Mouse (Mus musculus) ES-Bruce4 (cell line): ENCODE results near the gene Arsb. TPM values are rescaled to one million over a fixed set of nuclear protein-coding genes. Genes with fewer than 3 reads are reported as not detected.

Experiments used
- H3K27ac ChIP-seq: 2 replicates; pipeline ENCODE4 v1.5.1; 2012; ENCODE audit warnings: low read length, inconsistent platforms; ENCODE audit not compliant: insufficient read depth
- H3K27me3 ChIP-seq: 2 replicates; pipeline ENCODE4 v1.6.1; 2012; ENCODE audit warnings: mild to moderate bottlenecking, low read length, inconsistent platforms; ENCODE audit not compliant: control insufficient read depth, poor library complexity, insufficient read depth, severe bottlenecking
- H3K36me3 ChIP-seq: 2 replicates; pipeline ENCODE4 v1.6.1; 2012; ENCODE audit warnings: inconsistent platforms, mild to moderate bottlenecking, low read length, moderate library complexity; ENCODE audit not compliant: control insufficient read depth, poor library complexity, insufficient read depth, severe bottlenecking
- H3K4me1 ChIP-seq: one replicate; pipeline ENCODE4 v1.8.1; 2011; ENCODE audit warnings: low read length; ENCODE audit not compliant: control insufficient read depth, insufficient read depth
- H3K4me3 ChIP-seq: 2 replicates; pipeline ENCODE4 v1.5.1; 2011; ENCODE audit warnings: low read depth, mild to moderate bottlenecking, low read length
- H3K9ac ChIP-seq: 2 replicates; pipeline ENCODE4 v1.6.1; 2012; ENCODE audit warnings: low read depth, mild to moderate bottlenecking, inconsistent platforms; ENCODE audit not compliant: poor library complexity, severe bottlenecking
- H3K9me3 ChIP-seq: replicated peaks from 2 replicates; pipeline ENCODE4 v1.6.1; 2012; ENCODE audit warnings: mild to moderate bottlenecking, low read length, inconsistent platforms; ENCODE audit not compliant: control insufficient read depth, poor library complexity, insufficient read depth, severe bottlenecking
- CTCF ChIP-seq: IDR thresholded peaks from one replicate; pipeline ENCODE4 v1.8.1; 2011; ENCODE audit warnings: low read depth, low read length
- EP300 ChIP-seq: IDR thresholded peaks from 2 replicates; pipeline ENCODE4 v1.6.1; 2011; ENCODE audit warnings: low read depth, low read length; ENCODE audit not compliant: insufficient read depth
- POLR2A ChIP-seq: IDR thresholded peaks from one replicate; pipeline ENCODE4 v1.8.1; 2011; ENCODE audit warnings: low read length; ENCODE audit not compliant: insufficient read depth
- polyA plus RNA-seq: library from polyadenylated mRNA; stranded (reverse); fragments of >200 nt; gene quantifications from 2 replicates; pipeline ENCODE4 v1.2.4, GENCODE M21; 2011; ENCODE audit warnings: low read depth; ENCODE audit not compliant: missing spikeins, insufficient read depth, insufficient read length

Arsb gene
- polyA plus RNA-seq, 1 experiment = 1.7 TPM

DNA sequence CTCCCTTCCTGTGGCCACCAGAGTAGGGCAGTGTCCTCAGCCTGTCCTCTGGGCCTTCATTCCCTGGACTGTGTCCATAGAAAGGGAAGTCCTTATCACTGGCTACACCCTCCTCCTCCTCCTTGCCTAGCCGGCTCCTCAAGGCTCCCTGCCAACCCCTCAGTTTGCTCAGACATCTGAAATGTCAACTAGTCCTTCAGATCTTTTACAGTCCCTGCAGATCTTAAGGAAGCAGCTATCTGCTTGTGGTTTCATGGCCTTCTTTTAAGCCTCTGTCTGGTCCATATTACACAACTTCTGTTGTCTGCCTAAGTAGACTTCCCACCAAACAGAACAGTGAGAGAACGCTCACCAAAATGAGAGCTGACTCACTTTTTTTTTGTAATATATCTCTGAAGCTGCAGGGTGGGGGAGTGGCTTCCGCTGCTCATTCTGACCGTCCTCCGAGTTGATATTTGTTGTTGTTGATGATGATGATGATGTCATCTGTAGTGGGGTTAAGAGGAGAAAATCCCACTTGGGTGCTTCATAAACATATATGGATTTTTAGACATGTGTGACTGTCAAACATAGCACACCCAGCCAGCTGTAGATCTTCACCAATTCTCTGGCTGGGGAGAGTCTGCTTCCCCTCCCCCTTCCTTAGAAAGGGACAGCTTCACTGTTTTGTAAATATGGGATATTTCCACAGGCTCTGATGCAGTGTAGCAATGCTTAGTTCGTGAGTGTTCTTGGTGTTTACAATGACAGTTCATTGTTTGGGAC is 168.1 kb downstream of the Arsb start:
- Histone ChIP-seq H3K4me3 (no peak overlapping the region), H3K9me3 (no peaks in the 10 kb centered on the region), H3K4me1 (no peaks in the 10 kb centered on the region), H3K9ac (no peak overlapping the region), H3K36me3 (no peaks in the 10 kb centered on the region), H3K27ac (no peak overlapping the region), H3K27me3 (no peaks in the 10 kb centered on the region)
- TF ChIP-seq POLR2A (no peak), EP300 (no peak), CTCF (no peak)

DNA sequence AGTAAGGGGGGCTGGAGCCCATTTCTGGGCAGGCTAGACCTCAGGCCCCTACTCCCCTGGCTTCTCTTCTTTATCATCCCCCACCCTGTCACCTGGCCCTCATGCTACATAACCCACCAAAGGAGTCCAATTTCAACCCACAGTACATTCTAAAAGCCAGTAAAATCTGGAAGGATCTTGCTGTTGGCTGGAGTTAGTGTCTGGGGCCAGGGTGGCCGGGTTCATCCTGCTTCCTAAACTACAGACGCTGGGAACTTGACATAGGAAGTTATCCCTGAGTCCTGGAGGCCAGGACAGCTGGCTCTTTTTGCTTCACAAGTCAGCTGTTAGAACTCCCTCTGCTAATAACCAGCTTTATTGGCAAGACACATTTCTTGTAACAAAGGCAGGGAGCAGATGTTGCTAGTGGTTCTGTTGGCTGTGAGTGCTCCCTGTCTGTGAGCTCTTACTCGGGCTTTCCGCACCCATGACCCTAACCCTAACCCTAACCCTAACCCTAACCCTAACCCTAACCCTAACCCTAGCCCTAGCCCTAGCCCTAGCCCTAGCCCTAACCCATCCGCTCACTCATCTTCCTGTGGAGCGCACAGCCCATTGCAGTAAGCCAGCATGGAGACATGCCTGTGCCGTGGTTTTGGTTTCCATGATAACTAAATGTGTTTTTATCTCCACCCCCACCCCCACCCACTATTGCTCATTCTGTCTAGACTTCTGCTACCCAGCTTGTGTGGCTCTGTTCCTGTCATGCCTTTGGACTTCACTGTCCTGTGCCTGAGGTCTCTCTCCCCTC is 169.5 kb downstream of the Arsb start:
- no peak overlapping the region for H3K27ac ChIP-seq
- no peaks in the 10 kb centered on the region for H3K4me1 ChIP-seq
- H3K9me3 ChIP-seq = no peaks in the 10 kb centered on the region
- no peak overlapping the region for H3K4me3 ChIP-seq
- no peaks in the 10 kb centered on the region for H3K36me3 ChIP-seq
- no peaks in the 10 kb centered on the region for H3K27me3 ChIP-seq
- no peak overlapping the region for H3K9ac ChIP-seq
- TF ChIP-seq CTCF (no peak), POLR2A (no peak), EP300 (no peak)

DNA sequence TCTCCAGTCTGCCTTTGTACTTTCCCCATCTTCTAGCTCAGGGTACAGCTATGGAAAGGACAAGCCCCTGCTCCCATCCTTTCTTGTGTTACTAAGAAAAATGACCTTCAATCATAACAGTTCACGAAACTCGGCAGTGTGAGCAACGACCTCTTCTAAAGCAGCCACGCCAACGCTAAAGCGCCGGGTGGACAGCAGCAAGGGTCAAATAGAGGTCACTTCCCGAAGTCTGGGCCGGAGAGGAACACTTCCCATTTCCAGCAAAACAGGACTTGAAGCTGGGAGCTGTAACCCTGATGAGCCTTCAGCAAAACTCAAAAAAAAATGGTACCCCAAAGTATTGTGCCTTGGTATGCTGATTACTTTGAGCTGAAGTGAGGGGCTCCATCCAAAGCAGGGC is 179.6 kb downstream of the Arsb start:
- Histone ChIP-seq H3K27me3 (no peaks in the 10 kb centered on the region), H3K9ac (no peak overlapping the region), H3K4me3 (no peak overlapping the region), H3K9me3 (no peaks in the 10 kb centered on the region), H3K4me1 (no peaks in the 10 kb centered on the region), H3K36me3 (no peaks in the 10 kb centered on the region), H3K27ac (no peak overlapping the region)
- TF ChIP-seq EP300 (no peak), CTCF (no peak), POLR2A (no peak)

DNA sequence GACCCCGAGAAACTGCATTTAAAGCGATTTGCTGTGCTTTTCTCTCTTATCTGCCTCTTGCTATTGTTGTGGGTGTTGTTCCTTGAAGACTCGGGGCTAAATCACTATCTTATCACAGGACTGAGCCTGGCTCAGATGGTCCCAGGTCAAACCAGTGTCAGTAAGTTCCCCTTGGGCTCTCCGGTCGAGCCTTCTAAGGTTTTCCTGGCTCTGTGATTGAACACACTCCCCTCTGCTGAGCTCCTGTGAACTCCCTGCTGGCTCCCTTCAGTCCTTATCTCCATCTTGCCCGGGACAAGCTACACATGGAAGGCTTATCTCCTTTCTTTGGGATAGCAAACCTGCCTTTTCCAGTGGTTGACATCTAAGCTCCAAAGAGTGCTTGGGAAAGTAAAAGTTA is 180.1 kb downstream of the Arsb start:
- Histone ChIP-seq H3K9me3 (no peaks in the 10 kb centered on the region), H3K36me3 (no peaks in the 10 kb centered on the region), H3K27ac (no peak overlapping the region), H3K4me3 (no peak overlapping the region), H3K4me1 (no peaks in the 10 kb centered on the region), H3K9ac (no peak overlapping the region), H3K27me3 (no peaks in the 10 kb centered on the region)
- TF ChIP-seq CTCF (no peak), EP300 (no peak), POLR2A (no peak)

DNA sequence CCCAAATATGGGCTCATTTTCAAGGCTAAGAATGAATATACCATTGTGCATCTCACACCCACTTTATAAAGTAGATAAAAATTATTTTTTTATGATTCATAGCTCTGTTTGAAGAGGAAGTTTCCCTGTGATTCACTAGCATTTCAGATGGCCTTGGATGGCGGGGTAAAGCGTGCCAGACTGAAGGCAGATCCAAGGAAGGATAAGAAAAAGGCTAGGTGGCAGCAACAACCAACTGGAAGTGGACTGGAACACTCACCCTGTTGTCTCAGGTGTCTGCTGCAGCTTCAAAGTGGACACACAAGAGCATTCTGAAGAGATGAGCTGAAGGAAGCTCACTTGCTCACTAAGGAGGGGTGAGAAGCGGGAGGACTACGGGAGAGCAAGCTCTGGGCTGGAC is 181.0 kb downstream of the Arsb start:
- no peaks in the 10 kb centered on the region for H3K36me3 ChIP-seq
- TF ChIP-seq EP300 (no peak), POLR2A (no peak), CTCF (no peak)
- H3K9me3 ChIP-seq = no peaks in the 10 kb centered on the region
- no peak overlapping the region for H3K27ac ChIP-seq
- no peak overlapping the region for H3K4me3 ChIP-seq
- no peaks in the 10 kb centered on the region for H3K4me1 ChIP-seq
- H3K27me3 ChIP-seq = no peaks in the 10 kb centered on the region
- H3K9ac ChIP-seq = no peak overlapping the region

DNA sequence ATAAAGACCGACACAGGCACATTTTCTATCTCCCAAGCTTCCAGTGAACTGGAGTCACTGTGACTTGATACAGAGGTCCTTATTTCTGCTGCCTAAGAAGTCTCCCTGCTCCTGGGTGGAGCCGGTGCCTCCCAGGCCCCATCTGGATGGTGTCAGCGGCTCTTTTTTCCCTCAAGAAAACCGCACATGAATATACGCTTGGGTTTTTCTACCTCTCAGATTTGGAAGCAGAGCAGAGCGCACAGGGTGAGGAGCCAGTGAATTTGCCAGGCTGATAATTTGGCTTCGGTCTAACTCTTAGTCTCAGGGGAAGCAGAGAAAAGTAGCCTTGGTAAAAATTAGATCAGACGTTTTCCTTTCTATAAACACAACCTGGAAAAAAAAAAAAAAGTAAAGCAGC is 186.5 kb downstream of the Arsb start:
- H3K36me3 ChIP-seq = no peaks in the 10 kb centered on the region
- H3K9ac ChIP-seq = no peak overlapping the region
- no peaks in the 10 kb centered on the region for H3K9me3 ChIP-seq
- no peak for TF ChIP-seq CTCF
- TF ChIP-seq POLR2A = no peak
- TF ChIP-seq EP300 = no peak
- no peak overlapping the region for H3K4me3 ChIP-seq
- no peaks in the 10 kb centered on the region for H3K4me1 ChIP-seq
- no peaks in the 10 kb centered on the region for H3K27me3 ChIP-seq
- H3K27ac ChIP-seq = no peak overlapping the region
